Mouse (Mus musculus): ENCODE results near the gene Ptprn2.

DNA sequence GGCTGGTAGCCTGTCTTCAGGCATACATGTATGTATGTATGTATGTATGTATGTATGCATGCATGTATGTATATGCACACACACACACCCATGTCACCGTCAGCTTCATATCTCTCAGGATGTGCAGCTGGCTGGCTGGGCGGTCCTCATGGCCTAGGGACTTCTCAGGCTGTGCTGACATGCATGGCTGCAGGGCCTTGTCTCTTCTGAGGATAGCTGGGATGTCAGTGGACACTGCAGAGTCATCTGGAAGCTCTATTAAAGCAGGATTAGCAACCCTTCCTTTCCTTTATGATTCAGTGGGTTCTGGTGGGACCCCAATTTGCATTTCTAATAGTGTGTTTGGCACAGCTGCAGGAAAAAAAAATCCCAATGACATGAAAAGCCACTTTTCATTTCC lies 473.6 kb downstream of the Ptprn2 start:
- TF ChIP-seq CTCF (IDR thresholded peaks at IDR 0.05; ENCODE audit: low read depth, low read length): no peak
- no peak for TF ChIP-seq POLR2A (IDR thresholded peaks at IDR 0.05; ENCODE audit: borderline replicate concordance, low read depth, low read length)

Measured in bone marrow macrophage, adult 2 months (primary cell).